Mouse (Mus musculus) large intestine, adult 2 months (tissue): ENCODE results near the gene Tbc1d1. TPM values are rescaled to one million over a fixed set of nuclear protein-coding genes. Genes with fewer than 3 reads are reported as not detected.

Experiments
- DNase-seq: peaks from one replicate; pipeline ENCODE4 v3.0.0-alpha.2; 2012; ENCODE audit warnings: low read depth, low spot score
- WGBS: fragments of 180-500 bp; shearing (Covaris S2); methylation state at CpG from one replicate; pipeline ENCODE4 v1.1.7; 2018; 5-methylcytosine and 5-hydroxymethylcytosine counted together
- polyA plus RNA-seq: library from polyadenylated mRNA; depleted of rRNA; stranded (reverse); fragments of >200 nt; gene quantifications from 2 replicates; pipeline ENCODE4 v1.2.3, GENCODE M21; 2012

Gene Tbc1d1
- polyA plus RNA-seq, 1 experiment: 14.4 TPM

DNA sequence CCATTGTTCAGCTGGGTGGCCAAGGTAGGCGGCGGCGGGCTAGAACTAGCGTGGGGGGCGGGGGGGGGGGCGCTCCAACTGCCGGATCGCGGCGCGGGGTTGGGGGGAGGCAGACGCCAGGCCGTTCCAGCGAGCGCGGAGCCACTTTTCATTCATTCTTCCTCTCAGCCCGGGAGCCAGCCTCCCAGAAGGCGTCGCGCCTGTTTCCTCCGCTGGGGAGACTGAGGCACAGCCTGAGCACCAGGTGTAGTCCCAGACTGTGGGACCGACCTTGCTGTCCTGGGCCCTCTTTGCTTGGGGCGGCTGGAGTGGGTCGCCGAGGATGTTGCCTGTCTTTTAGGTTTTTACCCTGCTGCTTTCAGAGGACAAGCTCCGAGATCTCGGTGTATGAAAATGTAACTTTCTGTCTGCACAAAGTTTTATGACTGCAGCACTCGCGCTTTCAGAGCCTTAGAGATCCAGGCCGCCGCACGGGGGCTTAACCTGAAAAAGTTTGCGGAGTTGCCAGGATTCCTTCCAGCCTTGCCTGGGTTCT lies 74.5 kb downstream of the Tbc1d1 start:
- DNase-seq: no peak
- WGBS: under 1% methylated on average over 30 of the region's 33 CpGs

DNA sequence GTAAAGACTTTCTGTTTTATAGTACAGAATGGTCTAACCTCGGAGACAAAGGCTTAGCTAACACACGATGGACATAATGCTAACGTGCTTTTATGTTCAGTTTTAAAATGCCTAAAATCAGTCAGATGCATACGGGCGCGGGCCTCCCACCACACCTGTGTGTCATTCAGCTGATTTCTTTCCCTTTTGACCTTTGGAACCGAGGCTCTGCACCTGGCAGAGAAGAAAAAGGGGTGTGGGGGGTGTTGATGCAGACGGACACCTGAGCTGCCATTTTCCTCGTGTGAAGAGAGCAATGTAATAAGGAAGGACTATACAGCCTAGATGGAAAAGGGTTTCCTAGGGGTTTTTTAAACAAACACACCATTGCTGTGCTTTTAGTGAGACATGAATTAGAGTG lies 76.8 kb downstream of the Tbc1d1 start:
- DNase-seq: peak; percentile 66
- 34% methylated on average over 9 of the region's 9 CpGs for WGBS

DNA sequence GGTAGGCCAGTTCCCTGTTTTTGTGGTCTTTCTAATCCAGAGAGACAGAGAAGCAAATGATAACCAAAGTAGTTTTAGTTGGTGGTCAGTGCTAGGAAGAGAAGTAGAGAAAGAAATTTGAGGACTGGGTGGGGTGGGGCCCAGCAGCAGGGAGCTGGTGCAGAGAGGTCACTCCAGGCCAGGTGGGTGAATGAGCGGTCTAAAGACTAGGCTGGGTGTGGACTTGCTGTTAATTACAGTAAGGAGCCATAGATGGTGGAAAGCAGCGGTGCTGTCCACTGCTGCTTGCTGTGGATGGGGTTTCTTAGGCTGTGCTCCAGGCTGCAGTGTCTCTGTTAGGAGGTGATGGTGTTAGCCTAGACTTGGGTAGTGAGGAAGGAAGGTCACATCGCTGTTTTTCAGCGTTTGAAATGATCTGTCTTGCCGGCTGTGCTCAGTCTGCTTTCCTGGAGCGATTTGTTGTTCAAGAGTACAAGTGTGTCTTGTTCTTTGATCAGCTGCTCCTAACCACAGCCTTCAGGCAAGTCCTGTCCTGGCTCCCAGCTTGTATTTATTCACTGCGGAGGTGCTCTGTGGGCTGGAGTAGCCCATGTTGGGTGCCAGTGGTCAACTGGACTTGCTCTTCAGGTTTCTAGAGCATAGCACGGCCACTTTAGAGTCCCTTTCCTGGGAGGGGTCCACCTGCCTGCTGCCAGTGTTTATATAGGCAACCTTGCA lies 78.3 kb downstream of the Tbc1d1 start:
- 33% methylated on average over 8 of the region's 8 CpGs for WGBS
- no peak for DNase-seq

DNA sequence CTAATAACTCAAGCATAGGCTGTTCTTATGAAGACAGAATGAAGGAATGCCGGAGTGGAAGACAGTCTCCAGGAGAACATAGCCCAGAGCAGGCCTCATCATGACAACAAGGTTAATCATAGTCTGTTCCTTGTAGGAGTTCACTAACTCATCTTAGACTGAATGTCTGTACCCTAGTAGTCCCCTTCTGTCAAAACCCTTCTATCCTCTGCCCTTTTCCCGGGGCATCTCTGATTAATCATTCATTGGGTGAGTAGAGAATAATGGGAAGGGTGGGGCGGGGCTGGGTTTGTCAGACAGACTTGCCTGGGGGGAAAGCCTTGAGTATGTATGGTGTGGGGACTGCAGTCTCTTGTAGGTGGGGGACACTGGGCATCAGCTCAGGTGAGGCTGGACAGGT lies 79.1 kb downstream of the Tbc1d1 start:
- 62% methylated on average over 3 of the region's 3 CpGs for WGBS
- DNase-seq: no peak

DNA sequence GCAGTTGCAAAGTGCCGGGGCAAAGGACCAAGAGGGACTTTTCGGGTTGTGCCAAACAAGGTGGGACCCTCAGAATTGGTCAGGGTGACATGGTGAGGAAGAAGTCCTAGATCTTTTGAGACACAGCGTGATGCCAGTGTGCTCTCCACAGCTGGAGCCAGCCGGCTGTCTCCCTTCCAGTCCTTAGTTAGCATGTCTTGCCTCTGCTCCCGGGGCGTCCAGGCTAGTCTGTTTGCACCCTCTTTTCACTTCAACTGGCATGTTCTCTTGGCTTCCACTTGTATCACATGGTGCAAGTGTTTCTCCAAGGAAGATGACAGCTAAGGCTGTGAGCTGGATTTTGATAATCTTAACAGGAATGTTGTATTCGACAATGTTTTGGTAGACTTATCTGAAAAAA lies 80.5 kb downstream of the Tbc1d1 start:
- no peak for DNase-seq
- 78% methylated on average over 7 of the region's 7 CpGs for WGBS

DNA sequence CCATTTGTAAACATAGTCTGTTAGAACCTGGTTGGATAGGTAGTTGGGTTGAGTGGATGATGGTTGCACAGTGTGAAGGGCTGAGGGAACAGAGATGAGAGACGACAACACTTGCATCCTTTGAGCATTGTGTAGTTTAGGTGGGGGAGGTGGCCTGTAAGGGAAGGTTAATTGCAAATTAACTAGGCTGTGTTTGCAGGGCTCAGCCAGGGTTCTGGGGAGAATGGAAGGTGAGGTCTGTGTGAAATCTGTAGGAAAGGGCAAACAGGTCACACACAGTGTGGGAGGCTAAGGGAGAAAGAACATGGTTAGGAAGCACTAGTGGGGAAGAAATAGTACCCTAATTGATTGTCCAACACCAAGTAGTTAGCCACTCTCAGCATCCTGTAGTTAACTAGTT lies 81.2 kb downstream of the Tbc1d1 start:
- no peak for DNase-seq
- WGBS: 71% methylated on average over 1 of the region's 1 CpGs

DNA sequence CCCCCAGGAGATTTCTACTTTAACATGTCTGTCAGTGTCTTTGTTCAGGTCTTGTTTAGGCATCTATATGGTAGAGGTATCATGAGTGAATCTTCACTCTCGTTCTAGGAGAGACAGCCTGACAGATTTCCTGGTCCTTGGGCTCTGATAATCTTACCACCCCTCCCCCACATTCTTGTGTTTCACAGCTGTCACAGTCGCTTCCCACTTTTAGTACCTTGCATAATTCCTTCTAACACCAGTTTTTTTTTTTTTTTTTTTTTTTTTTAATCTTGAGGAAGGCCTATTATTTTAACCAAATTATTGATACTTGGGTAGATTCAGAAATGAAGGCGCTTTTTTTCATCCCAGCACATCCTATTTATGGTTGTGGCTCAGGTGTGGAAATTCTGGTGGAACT lies 81.6 kb downstream of the Tbc1d1 start:
- WGBS: 74% methylated on average over 3 of the region's 3 CpGs
- DNase-seq: no peak

DNA sequence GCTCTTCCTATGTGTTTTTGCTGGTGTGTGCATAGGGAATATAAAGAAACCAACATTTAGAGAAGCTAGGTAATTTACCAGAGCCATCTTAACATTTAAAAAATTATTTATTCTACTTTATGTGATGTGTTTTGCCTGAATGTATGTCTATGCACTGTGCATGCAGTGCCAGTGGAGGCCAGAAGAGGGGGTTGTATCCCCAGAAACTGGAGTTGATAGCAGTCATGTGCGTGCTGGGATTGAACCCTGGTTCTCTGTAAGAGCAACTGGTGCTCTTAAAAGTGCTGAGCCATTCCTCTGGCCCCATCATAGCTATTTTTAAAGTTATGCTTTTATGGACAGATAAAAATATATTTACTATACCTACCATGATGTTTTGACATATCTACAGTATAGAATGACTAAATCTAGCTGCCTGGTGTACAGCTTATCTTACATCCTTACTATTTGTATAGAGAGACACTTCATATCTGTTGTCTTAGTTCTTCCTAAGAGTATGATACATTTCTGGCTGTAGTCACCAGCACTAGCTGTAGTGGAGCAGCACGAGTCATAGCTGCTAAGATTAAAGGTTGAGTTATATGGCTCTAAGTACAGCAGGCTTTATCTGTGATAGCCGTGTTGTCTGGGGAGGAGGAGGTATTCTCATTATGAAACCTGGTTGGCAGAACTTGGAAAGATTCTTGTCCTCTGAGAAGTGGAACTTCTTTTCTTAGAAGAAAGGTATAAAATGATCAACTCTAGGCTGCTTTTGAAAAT lies 83.0 kb downstream of the Tbc1d1 start:
- DNase-seq: no peak
- 50% methylated on average over 3 of the region's 3 CpGs for WGBS

DNA sequence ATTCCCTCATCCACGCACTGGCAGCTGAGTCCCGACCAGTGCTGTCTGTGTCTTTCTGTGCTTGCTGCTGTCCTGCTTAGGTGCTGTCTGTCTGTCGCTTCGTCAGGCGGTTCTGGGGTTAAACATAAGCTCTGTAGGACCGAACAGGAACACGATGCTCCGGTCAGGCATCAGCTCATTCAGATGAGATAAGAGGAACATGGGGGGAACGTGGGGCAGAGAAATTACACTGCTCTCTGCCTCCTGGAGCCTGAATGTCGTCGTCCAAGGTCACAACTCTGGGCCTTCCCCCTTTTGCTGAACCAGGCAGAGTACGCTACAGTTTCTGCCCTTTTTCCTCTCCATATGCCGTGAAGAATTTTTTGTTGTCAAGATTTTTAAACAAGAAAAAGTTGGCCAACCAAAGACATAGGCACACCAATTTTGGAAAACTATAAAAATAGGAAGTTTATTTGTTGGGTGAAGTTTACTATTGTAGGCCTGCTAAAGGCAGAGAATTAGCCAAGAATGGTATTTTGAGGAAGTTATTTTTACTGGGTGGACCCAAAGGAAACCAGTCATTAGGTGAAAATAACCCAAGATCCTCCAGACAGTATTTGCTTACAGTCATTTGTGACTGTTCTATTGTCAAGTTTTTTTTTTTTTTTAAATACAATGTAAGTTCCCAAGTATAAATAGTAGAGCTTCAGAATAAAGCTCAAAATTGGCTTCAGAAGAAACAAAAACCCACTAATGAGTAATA lies 85.0 kb downstream of the Tbc1d1 start:
- no peak for DNase-seq
- WGBS: 77% methylated on average over 13 of the region's 13 CpGs

DNA sequence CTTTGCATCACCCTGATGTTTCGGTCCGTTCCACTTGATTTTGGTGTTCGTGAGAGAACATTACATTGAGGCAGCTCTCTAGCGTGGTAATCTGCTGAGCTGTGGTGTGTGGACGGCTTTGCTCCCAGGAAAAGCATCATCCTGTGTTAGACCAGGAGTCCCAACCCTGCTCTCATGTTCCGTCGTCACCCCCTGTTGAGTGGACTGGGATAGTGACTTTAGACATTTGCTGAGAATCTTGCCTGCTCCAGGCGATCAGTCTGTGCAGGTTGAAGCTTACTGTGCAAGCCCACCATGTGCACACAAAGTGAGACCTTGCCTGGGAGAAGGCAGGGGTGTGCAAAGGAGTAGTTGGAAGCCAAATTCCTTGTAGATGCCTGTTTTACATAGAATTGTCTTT lies 85.8 kb downstream of the Tbc1d1 start:
- WGBS: 85% methylated on average over 8 of the region's 8 CpGs
- no peak for DNase-seq

DNA sequence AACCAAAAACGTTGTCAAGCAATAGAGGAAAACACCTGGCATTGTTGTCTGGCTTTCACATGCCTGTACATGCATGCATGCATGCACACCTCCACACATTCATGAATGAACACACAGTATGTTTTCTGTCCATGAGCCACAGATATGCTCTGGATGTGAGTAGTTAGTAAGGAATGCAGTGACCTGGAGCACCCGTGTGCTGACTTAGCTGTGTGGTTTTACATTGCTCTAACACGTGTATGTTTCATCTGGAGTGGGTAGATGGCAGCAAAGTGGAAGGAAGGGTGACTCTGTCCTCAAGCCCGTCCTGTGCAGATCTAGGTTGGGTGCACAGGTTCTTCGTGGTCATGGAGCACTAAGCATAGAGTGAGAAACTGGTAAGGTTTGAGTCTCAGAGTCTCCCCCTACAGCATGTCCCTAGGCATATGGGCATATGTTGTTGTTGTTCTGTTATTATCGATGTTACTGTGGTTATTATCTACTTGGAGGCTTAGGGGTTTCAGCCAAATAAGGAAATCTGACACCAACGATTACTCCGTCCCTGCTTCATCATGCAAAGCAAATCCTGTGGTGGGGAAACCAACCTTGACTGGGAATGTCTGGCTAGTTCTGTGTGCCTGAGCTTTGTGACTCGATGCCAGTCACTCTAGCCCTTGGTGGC lies 86.8 kb downstream of the Tbc1d1 start:
- WGBS: 49% methylated on average over 9 of the region's 9 CpGs
- DNase-seq: no peak

DNA sequence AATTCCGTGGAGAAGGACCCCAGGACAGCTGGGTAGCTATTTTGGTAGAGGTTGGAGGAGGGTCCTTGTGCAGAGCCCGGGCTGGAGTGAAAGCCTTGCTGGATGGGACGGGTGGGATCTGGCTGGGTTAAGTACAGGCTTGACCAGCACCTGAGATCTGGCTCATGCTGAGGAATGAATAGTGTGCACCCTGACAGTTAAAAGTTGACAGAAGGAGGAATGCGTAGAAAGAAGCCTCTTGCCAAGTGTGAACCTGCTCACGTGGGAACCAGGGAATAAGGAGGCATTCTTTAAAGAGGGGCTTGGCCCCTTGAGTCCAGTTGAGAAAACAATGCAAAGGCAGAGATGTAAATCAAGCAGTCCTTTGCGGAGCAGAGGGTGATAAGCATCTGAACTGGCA lies 87.6 kb downstream of the Tbc1d1 start:
- no peak for DNase-seq
- WGBS: 67% methylated on average over 6 of the region's 6 CpGs

DNA sequence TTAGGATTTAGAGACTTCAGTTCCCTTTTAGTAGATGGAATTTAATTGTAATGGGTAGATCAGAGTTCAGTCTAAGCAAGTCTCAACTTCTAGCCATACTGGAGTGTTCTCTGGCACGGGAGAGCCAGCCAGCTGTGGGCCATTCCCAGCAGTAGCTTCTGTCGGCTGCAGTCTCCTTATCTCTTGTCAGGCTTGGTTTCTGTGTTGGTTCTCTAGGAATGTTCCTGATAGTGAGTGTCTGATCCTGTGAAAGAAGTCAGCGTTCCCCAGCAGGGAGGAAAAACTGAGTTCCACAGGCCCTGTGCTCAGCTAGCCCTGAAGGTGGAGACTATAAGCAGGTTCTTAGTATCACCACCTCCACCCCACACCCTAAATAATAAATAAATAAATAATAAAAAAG lies 88.2 kb downstream of the Tbc1d1 start:
- DNase-seq: no peak
- 58% methylated on average over 3 of the region's 3 CpGs for WGBS

DNA sequence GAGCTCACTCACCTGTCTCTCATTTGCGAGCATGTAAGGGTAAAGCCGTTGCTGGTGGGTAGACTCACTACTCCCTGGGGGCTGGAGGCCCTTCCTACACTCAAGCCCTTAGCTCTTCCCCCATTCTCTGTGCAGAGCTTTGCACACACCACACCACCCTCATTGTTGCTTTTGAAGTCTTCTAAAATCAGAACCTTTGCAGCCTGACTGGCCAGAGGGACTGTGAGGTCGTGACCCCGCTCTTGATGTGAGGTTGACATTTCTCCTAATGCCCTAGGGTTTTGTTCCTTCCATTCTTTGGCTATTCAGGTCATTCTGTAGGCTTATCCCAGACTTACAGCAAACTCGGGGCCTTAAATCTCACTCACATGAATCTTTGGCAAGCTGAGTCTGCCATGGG lies 88.6 kb downstream of the Tbc1d1 start:
- WGBS: 87% methylated on average over 5 of the region's 5 CpGs
- DNase-seq: no peak

DNA sequence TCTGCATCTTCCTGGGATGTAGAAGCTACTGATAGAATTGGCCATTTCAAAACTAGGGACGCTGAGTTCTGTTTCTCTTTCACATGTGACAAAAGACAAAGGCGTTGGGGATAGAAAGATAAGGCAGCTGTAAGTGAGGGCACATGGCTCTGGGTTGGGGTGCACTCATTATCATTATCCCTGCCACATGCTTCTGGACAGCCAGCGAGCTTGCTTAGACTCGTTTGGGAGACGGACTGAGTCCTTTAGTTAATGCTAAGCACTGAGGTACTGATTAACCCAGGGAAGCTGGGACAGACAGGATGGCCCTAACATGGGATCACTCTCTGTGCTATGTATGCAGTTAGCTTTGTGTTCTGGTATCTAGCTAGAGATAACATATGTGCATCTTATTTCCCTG lies 95.3 kb downstream of the Tbc1d1 start:
- WGBS: 38% methylated on average over 5 of the region's 5 CpGs
- DNase-seq: no peak

DNA sequence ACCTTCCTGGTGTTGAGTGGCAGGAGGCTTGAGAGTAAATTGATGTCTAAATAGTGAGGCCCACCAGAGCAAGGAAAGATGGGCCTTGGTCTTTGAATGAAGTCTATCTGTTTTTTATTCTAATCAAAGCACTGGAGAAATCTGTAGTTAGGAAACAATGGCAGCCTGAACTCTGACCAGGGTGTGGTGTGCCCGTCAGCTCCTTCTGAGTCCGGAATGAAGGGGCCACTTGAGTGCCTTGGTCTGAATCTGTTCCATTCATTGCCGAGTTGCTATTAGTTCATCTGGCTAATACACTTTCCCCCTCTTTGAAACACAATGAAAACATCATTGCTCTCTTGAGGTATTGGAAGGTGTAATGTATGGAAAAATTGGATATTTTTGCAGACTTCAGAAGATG lies 98.2 kb downstream of the Tbc1d1 start:
- no peak for DNase-seq
- WGBS: 30% methylated on average over 3 of the region's 3 CpGs

DNA sequence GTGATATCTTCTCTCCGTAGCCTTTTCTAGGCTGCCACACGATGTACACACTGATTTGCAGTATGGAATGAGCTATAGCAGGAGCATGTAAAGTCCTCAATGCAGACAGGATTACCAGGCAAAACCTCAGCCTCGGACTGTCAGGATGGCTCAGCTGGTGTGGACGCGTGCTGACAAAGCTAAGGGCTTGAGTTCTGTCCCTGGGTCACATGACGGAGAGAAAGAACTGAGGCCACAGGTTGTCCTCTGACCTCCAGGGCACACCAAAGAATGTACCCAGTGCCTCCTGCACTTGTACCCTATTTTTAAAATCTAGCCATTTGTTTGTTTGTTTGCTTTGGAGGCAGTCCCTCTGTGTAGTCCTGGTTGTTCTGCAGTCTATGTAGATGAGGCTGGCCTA lies 98.9 kb downstream of the Tbc1d1 start:
- DNase-seq: no peak
- WGBS: 64% methylated on average over 6 of the region's 6 CpGs

DNA sequence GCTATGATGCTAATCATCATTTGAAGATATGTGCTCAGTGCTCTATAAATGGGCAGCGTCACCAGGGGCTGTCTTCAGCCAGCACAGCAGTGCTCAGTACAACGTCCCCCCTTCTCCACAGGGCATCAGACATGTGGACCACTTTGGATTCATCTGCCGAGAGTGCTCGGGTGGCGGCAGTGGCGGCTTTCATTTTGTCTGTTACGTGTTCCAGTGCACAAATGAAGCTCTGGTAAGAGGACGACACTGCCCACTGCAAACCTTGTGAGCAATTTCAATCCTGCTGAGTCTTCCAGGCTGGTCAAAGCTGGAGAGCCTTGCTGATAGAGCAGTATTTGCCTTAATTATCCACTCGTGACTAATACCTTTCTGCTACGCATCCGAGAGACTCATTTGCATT lies 107.2 kb downstream of the Tbc1d1 start:
- no peak for DNase-seq
- WGBS: 88% methylated on average over 11 of the region's 11 CpGs

DNA sequence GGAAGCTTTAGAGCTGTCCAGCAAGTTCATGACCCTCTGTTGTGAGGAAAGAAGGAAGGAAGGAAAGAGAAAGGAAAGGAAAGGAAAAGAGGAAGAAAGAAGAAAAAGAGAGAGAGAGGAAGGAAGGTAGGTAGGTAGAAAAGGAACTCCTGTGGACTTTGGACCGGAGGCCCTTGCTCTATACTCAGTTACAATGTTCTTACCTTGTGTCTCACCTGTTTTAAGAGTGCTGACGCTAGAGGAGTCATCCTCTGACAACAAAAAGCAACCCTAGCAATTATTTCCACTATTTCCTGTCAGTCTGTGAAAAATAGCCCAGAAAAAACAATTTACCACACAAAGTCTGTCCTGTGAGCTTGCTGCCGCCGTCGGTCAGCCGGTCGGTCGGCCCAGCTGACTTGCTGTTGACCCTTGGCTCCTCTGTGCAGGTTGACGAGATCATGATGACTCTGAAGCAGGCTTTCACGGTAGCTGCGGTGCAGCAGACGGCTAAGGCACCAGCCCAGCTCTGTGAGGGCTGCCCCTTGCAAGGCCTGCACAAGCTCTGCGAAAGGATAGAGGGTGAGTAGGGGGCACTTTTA lies 107.9 kb downstream of the Tbc1d1 start:
- DNase-seq: no peak
- WGBS: 74% methylated on average over 13 of the region's 13 CpGs

DNA sequence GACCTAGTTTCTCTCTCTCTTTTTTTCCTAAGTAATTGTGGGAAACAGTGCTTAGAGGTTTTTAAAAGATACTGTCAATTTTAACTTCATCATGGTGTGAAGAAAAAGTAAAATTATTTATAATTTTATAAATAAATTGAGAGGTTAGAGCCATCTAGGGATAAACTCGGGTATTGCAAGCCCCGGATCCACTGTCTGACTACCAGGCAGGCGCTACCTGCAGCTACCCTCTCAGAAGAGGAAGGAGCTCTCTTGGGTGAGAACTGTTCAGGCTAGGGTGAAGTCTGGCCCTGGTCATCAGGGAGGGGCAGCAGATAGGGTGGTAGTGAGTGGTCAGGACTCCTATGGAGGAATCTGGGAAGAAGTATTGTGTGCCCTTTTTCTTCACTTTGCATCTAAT lies 109.0 kb downstream of the Tbc1d1 start:
- 18% methylated on average over 3 of the region's 3 CpGs for WGBS

More for the DNA sequence above, 109.0 kb downstream of the Tbc1d1 start:
- no peak for DNase-seq
